Mouse (Mus musculus) MEL (cell line): ENCODE results near the gene Gpr55.

Experiments used
- CHD1 ChIP-seq: IDR thresholded peaks from 2 replicates; pipeline ENCODE4 v1.6.1; 2012; ENCODE audit warnings: low read depth, mild to moderate bottlenecking, inconsistent platforms, low read length, improper control_type of control experiment
- CTCF ChIP-seq, 3 experiments: IDR thresholded peaks in 2 of 3; conservative IDR thresholded peaks in 1 of 3; 2 replicates each; pipeline ENCODE4 v1.5.1; 2011 to 2012; ENCODE audit warnings: low read length in 3 of 3, low read depth in 2 of 3, mild to moderate bottlenecking in 2 of 3, improper control_type of control experiment in 1 of 3, inconsistent platforms in 1 of 3, mixed read lengths in 1 of 3, moderate library complexity in 1 of 3; ENCODE audit not compliant: control insufficient read depth in 1 of 3, insufficient read depth in 1 of 3, poor library complexity in 1 of 3, severe bottlenecking in 1 of 3
- E2F4 ChIP-seq: IDR thresholded peaks from 2 replicates; pipeline ENCODE4 v1.6.1; 2011; ENCODE audit warnings: low read depth, low read length, improper control_type of control experiment, borderline replicate concordance
- MAZ ChIP-seq: IDR thresholded peaks from 2 replicates; pipeline ENCODE4 v1.6.1; 2012; ENCODE audit warnings: low read depth, mild to moderate bottlenecking, inconsistent platforms, low read length, improper control_type of control experiment
- MEF2A ChIP-seq: IDR thresholded peaks from 2 replicates; pipeline ENCODE4 v1.6.1; 2014; ENCODE audit warnings: low read depth, mild to moderate bottlenecking, inconsistent platforms, low read length, improper control_type of control experiment; ENCODE audit not compliant: poor library complexity, insufficient replicate concordance, severe bottlenecking; ENCODE audit errors: extremely low read depth
- POLR2AphosphoS5 ChIP-seq: IDR thresholded peaks from 2 replicates; pipeline ENCODE4 v1.6.1; 2012; ENCODE audit warnings: low read depth, borderline replicate concordance, mild to moderate bottlenecking, inconsistent platforms, low read length, moderate library complexity, mixed read lengths
- USF2 ChIP-seq, 2 experiments: IDR thresholded peaks; 2 replicates each; pipeline ENCODE4 v1.6.1; 2011 to 2012; ENCODE audit warnings: improper control_type of control experiment in 2 of 2, low read length in 2 of 2, borderline replicate concordance in 1 of 2, inconsistent platforms in 1 of 2, low read depth in 1 of 2, mild to moderate bottlenecking in 1 of 2; ENCODE audit not compliant: insufficient read depth in 1 of 2

DNA sequence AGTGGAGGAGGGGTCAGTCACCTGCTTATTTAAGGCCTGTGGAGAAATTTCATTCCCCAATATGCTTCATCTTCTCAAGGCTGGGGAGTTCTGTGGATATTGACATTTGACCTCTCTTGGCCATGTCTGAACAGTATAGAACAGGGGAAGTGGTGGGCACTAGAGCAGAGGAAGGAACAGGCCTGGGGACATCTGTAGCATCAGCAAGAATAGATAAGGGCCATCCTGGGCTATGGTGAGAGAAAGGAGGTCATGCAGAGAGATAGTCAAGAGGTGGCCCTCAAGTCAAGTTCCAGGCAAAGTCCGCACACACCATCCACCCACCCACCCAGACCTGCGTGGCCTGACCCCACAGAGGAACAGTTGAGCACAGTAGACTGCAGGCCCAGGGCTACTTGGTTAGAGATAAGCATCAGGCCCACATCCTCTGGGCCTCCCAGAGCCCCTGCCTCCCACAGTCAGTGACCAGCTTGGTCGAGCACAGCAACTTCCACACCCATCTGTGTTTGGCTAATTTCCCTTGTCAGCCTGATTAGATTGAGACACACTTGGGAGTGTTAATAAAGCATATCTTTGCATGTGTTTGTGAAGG, 59.2 kb downstream of the Gpr55 start:
- TF ChIP-seq CTCF (IDR thresholded peaks at IDR 0.05 in 2 of 3, conservative IDR thresholded peaks at IDR 0.05 in 1 of 3; ENCODE audit: control insufficient read depth in 1 of 3, insufficient read depth in 1 of 3, low read depth in 2 of 3, low read length in 3 of 3, poor library complexity in 1 of 3, severe bottlenecking in 1 of 3): no peak
- no peak for TF ChIP-seq CHD1
- TF ChIP-seq MEF2A: no peak
- TF ChIP-seq E2F4: no peak
- no peak for TF ChIP-seq POLR2AphosphoS5
- no peak for TF ChIP-seq MAZ
- TF ChIP-seq USF2 (IDR thresholded peaks at IDR 0.05; ENCODE audit: borderline replicate concordance in 1 of 2, insufficient read depth in 1 of 2, low read depth in 1 of 2, low read length in 2 of 2): no peak
